Mouse (Mus musculus) testis, adult 2 months (tissue): ENCODE measurements at regions not wholly inside any gene's neighbourhood (a gene's known extent, or its start where the extent isn't known, plus 50 kb on each side); places are given as distances from the start of the nearest gene placed in this dataset.
A peak's percentile ranks its signal among the peaks of the same experiment; 100 is the strongest.

Experiments used
- H3K27ac ChIP-seq: fragments of 200-500 bp; 2 replicates; pipeline ENCODE4 v1.5.1; 2012; ENCODE audit warnings: low read depth, low read length; ENCODE audit not compliant: control insufficient read depth, insufficient read depth
- H3K27me3 ChIP-seq: fragments of 200-500 bp; 2 replicates; pipeline ENCODE4 v1.6.1; 2012; ENCODE audit warnings: mild to moderate bottlenecking, low read length, moderate library complexity; ENCODE audit not compliant: control insufficient read depth, insufficient read depth
- H3K36me3 ChIP-seq: fragments of 200-500 bp; 2 replicates; pipeline ENCODE4 v1.6.1; 2012; ENCODE audit warnings: mild to moderate bottlenecking, low read length; ENCODE audit not compliant: control insufficient read depth, insufficient read depth
- H3K4me1 ChIP-seq: fragments of 200-500 bp; 2 replicates; pipeline ENCODE4 v1.6.1; 2012; ENCODE audit warnings: low read length; ENCODE audit not compliant: control insufficient read depth, insufficient read depth
- H3K4me3 ChIP-seq: fragments of 200-500 bp; 2 replicates; pipeline ENCODE4 v1.5.1; 2012; ENCODE audit warnings: low read depth, mild to moderate bottlenecking, low read length, moderate library complexity, mixed read lengths; ENCODE audit not compliant: control insufficient read depth
- CTCF ChIP-seq: fragments of 200-500 bp; IDR thresholded peaks from 2 replicates; pipeline ENCODE4 v1.5.1; 2012; ENCODE audit warnings: low read depth, mild to moderate bottlenecking, inconsistent platforms, low read length, moderate library complexity; ENCODE audit not compliant: control insufficient read depth, insufficient read depth, insufficient replicate concordance
- POLR2A ChIP-seq: fragments of 200-500 bp; IDR thresholded peaks from 2 replicates; pipeline ENCODE4 v1.6.1; 2012; ENCODE audit warnings: low read depth, mild to moderate bottlenecking, inconsistent platforms, low read length, moderate library complexity; ENCODE audit not compliant: control insufficient read depth

- Histone ChIP-seq H3K4me3 (no peak overlapping the region), H3K27me3 (no peaks in the 10 kb centered on the region), H3K27ac (no peak overlapping the region), H3K36me3 (no peaks in the 10 kb centered on the region), H3K4me1 (no peaks in the 10 kb centered on the region)
- TF ChIP-seq CTCF (no peak), POLR2A (no peak)
Observed at GRCm38 (mm10) chr12:54490460-54490859, 165.9 kb downstream of the Sptssa start.

- H3K4me1 ChIP-seq, result no peaks in the 10 kb centered on the region
- H3K27ac ChIP-seq, result no peak overlapping the region
- TF ChIP-seq POLR2A, result no peak
- TF ChIP-seq CTCF, result peak; percentile 55; the same call in 1 of the 2 replicates
- no peaks in the 10 kb centered on the region for H3K27me3 ChIP-seq
- H3K36me3 ChIP-seq, result no peaks in the 10 kb centered on the region
- H3K4me3 ChIP-seq, result no peak overlapping the region
Observed at GRCm38 (mm10) chr12:54489675-54490074, 166.7 kb downstream of the Sptssa start.

- H3K4me3 ChIP-seq, result no peak overlapping the region
- no peaks in the 10 kb centered on the region for H3K36me3 ChIP-seq
- no peak for TF ChIP-seq POLR2A
- no peak for TF ChIP-seq CTCF
- no peaks in the 10 kb centered on the region for H3K4me1 ChIP-seq
- no peaks in the 10 kb centered on the region for H3K27me3 ChIP-seq
- H3K27ac ChIP-seq, result no peak overlapping the region
Observed at GRCm38 (mm10) chr12:54487689-54488088, 168.7 kb downstream of the Sptssa start.

- H3K27ac ChIP-seq, result no peak overlapping the region
- TF ChIP-seq POLR2A, result no peak
- TF ChIP-seq CTCF, result no peak
- H3K36me3 ChIP-seq, result no peaks in the 10 kb centered on the region
- no peaks in the 10 kb centered on the region for H3K4me1 ChIP-seq
- H3K27me3 ChIP-seq, result no peaks in the 10 kb centered on the region
- no peak overlapping the region for H3K4me3 ChIP-seq
Observed at GRCm38 (mm10) chr12:54482020-54482419, 174.4 kb downstream of the Sptssa start.

GRCm38 (mm10) chr12:54479841-54480240 is 176.5 kb downstream of the Sptssa start:
- Histone ChIP-seq H3K4me1 (no peaks in the 10 kb centered on the region), H3K27me3 (no peaks in the 10 kb centered on the region), H3K27ac (no peak overlapping the region), H3K36me3 (no peaks in the 10 kb centered on the region), H3K4me3 (no peak overlapping the region)
- TF ChIP-seq POLR2A (no peak), CTCF (no peak)

GRCm38 (mm10) chr12:54472881-54473280 is 183.5 kb downstream of the Sptssa start:
- H3K36me3 ChIP-seq, result no peaks in the 10 kb centered on the region
- H3K4me1 ChIP-seq, result no peaks in the 10 kb centered on the region
- H3K4me3 ChIP-seq, result no peak overlapping the region
- H3K27me3 ChIP-seq, result no peaks in the 10 kb centered on the region
- no peak overlapping the region for H3K27ac ChIP-seq
- no peak for TF ChIP-seq CTCF

DNA sequence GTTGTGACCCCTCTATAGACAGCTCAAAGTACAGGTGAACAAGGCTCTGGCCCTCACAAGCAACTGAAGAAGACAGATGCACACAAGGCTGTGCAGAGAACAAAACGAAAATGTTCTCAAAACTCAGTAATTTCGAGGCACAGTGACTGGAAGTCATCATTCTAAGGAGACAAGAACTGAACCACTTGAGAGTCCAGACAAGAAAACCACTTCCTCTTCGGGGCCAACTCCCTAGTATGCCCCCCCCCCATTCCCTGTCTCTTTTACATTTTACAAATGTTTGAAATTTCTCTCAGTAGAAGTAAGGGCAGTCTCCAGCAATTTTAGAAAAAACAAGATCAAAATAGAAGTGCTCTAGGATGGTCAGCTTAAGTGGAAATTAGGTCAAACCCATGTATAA is 184.0 kb downstream of the Sptssa start:
- Histone ChIP-seq H3K27me3 (no peaks in the 10 kb centered on the region), H3K36me3 (no peaks in the 10 kb centered on the region), H3K4me3 (no peak overlapping the region), H3K27ac (no peak overlapping the region), H3K4me1 (no peaks in the 10 kb centered on the region)
- TF ChIP-seq POLR2A (no peak), CTCF (no peak)

DNA sequence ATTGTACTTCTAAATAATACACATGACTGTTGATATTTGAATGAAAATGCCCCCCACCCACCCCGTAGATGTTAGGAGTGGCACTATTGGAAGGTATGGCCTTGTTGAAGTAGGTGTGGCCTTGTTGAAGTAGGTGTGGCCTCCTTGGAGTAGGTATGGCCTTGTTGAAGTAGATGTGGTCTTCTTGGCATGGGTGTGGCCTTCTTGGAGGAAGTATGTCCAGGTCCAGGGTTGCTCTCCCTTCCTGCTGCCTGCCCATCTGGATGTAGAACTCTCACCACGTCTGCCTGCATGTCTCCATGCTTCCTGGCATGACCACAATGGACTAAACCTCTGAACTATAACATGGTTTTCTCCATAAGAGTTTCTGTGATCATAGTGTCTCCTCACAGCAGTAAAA is 188.7 kb downstream of the Sptssa start:
- TF ChIP-seq CTCF (no peak), POLR2A (no peak)

GRCm38 (mm10) chr12:54463806-54464205 is 192.6 kb downstream of the Sptssa start:
- no peaks in the 10 kb centered on the region for H3K4me1 ChIP-seq
- H3K4me3 ChIP-seq, result no peak overlapping the region
- TF ChIP-seq POLR2A, result no peak
- TF ChIP-seq CTCF, result no peak
- H3K27me3 ChIP-seq, result no peaks in the 10 kb centered on the region
- no peaks in the 10 kb centered on the region for H3K36me3 ChIP-seq
- no peak overlapping the region for H3K27ac ChIP-seq

More for the DNA sequence above, 188.7 kb downstream of the Sptssa start:
- no peak overlapping the region for H3K27ac ChIP-seq
- H3K4me3 ChIP-seq, result no peak overlapping the region
- no peaks in the 10 kb centered on the region for H3K36me3 ChIP-seq
- no peaks in the 10 kb centered on the region for H3K4me1 ChIP-seq
- H3K27me3 ChIP-seq, result no peaks in the 10 kb centered on the region
